Mouse (Mus musculus): ENCODE results near the gene Anxa6. TPM values are rescaled to one million over a fixed set of nuclear protein-coding genes. Genes with fewer than 3 reads are reported as not detected.
A peak's percentile ranks its signal among the peaks of the same experiment; 100 is the strongest.

The Anxa6 gene
- total RNA-seq, 1 experiment from 2014 or later: 177 TPM

- no peak for ATAC-seq (ENCODE audit: extremely low read depth, insufficient number of reproducible peaks, low FRiP score, poor library complexity, severe bottlenecking)
Measured at GRCm38 (mm10) chr11:55032286-55032685, 959 bp downstream of the Anxa6 start.

DNA sequence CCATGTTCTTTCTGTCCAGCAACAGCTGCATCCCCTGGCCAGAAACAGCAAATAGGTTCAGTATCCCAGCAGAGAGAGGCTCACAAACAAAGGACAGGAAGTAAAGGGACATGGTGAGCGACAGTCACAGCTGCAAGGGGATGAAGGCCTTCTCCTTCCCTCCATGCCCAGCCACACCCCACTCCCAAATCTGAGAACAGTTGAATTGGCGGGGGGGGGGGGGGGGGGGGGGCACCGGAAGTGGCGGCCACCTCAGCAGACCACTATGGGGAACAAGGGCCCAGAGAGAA is 1.3 kb downstream of the Anxa6 start:
- ATAC-seq (ENCODE audit: extremely low read depth, insufficient number of reproducible peaks, low FRiP score, poor library complexity, severe bottlenecking): no peak

DNA sequence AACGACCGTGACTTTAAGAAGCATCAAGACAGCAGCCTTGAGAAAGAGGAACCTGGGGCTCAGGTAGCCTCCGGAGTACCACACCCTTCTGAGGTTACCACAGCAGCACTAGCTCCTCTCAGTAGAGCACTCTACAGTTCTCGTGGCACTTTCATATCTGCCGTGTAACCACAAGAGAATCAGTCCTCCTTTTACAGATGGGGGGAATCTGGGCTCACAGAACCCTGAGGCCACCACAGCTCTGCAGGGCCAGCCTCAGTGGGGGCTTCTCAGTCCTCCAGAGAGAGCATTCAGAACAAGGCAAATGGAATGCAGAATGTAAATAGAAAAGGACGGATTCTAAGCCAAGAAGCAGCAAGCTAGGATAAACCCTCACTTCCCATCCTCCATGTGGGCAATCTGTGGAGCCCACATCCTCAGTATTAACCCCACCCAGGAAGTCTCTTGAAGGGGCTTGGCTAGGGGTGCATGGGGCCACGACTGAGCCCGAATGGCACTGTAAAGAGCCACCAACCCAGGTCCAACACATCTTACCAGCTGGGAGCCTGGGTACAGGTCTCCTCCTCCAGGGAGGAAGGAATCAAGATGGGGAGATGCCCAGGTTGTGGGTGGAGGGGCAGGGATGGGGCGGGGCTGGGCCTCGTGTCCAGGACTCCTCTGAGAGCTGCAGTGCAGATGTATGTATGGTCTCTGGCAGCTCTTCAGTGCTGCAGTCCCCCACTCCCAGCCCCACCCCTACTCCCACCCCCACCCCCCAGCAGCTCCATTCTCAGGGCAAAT is 1.8 kb downstream of the Anxa6 start:
- ATAC-seq (ENCODE audit: extremely low read depth, insufficient number of reproducible peaks, low FRiP score, poor library complexity, severe bottlenecking): peak; percentile 79

DNA sequence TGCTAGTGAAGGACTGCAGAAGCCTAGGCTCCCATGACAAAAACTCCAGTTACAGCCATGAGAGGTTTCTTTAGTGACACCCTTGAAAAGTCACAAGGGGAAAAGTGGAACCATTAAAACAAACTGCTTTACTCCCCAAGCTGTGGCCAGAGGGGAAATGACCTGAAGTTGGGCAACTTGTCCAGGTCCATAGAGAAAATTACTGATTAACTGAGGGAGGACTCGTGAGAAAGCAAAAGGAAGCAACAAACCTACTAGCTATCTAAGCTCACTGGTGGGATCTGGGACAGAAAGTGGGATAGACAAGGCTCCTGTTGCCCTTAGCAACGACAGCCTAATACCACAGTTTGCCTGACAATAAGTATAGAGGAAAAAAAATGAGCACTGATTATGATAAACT is 4.7 kb downstream of the Anxa6 start:
- no peak for ATAC-seq (ENCODE audit: extremely low read depth, insufficient number of reproducible peaks, low FRiP score, poor library complexity, severe bottlenecking)

GRCm38 (mm10) chr11:55027204-55027855 is 5.9 kb downstream of the Anxa6 start:
- no peak for ATAC-seq (ENCODE audit: extremely low read depth, insufficient number of reproducible peaks, low FRiP score, poor library complexity, severe bottlenecking)

DNA sequence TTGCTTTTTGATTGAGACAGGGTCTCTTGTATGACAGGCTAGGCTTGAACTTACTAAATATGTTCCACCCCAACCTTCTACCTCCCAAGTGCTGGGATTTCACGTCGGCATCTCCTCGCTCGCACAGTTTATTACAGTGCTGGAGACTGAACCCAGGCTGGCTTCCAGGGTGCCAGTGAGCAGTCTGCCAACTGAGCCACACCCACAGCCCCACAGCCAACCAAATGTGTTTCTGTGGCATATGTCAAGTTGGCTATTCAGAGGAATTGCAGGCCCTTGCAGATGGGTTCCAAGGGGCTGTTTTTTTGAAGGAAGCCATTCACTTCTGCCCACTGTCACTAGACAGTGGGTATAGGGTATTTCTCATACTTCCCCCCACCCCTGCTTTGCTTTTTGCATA is 7.3 kb downstream of the Anxa6 start:
- no peak for ATAC-seq (ENCODE audit: extremely low read depth, insufficient number of reproducible peaks, low FRiP score, poor library complexity, severe bottlenecking)

GRCm38 (mm10) chr11:55023583-55023982 is 9.7 kb downstream of the Anxa6 start:
- ATAC-seq (ENCODE audit: extremely low read depth, insufficient number of reproducible peaks, low FRiP score, poor library complexity, severe bottlenecking): no peak

- ATAC-seq (ENCODE audit: extremely low read depth, insufficient number of reproducible peaks, low FRiP score, poor library complexity, severe bottlenecking): peak; percentile 82
Measured at GRCm38 (mm10) chr11:55023049-55023564, 10.1 kb downstream of the Anxa6 start.

- ATAC-seq (ENCODE audit: extremely low read depth, insufficient number of reproducible peaks, low FRiP score, poor library complexity, severe bottlenecking): no peak
Measured at GRCm38 (mm10) chr11:55022508-55022907, 10.7 kb downstream of the Anxa6 start.

DNA sequence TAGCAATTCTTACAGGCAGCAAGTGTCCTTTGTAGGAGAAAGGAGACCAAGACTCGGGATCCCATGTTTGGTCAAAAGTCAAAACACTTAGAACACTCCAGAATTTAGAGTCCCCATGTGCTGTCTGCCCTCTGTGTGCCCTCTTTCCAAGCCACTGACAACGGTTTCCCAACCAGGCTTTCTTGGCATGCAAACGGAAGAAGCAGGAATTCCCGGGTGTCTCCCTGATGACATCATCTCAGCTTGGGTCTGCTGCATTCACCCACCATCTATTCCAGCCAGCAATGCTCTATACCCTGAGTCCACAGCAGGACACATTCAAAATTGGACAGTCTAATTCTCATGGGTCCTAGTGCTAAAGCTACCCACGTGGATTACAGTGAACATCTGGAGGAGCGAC is 11.4 kb downstream of the Anxa6 start:
- ATAC-seq (ENCODE audit: extremely low read depth, insufficient number of reproducible peaks, low FRiP score, poor library complexity, severe bottlenecking): no peak

- ATAC-seq (ENCODE audit: extremely low read depth, insufficient number of reproducible peaks, low FRiP score, poor library complexity, severe bottlenecking): no peak
Measured at GRCm38 (mm10) chr11:55021458-55021857, 11.8 kb downstream of the Anxa6 start.

DNA sequence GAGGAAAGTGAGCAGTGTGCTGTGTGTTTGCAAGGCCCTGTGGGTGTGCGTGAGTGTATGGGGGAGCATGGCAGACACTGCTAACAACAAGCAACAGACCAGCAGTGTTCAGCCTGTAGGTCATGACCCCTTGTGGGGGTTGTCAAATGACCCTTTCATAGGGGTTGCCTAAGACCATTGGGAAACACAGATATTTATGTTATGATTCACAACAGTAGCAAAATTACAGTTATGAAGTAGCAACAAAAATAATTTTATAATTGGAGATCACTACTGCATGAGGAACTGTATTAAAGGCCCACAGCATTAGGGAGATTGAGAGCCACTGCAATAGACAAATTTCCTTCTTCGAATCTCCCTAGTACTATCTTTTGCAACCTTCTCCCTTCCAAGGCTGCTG is 13.5 kb downstream of the Anxa6 start:
- no peak for ATAC-seq (ENCODE audit: extremely low read depth, insufficient number of reproducible peaks, low FRiP score, poor library complexity, severe bottlenecking)

- no peak for ATAC-seq (ENCODE audit: extremely low read depth, insufficient number of reproducible peaks, low FRiP score, poor library complexity, severe bottlenecking)
Measured at GRCm38 (mm10) chr11:55018034-55018433, 15.2 kb downstream of the Anxa6 start.

GRCm38 (mm10) chr11:55017201-55017600 is 16.0 kb downstream of the Anxa6 start:
- no peak for ATAC-seq (ENCODE audit: extremely low read depth, insufficient number of reproducible peaks, low FRiP score, poor library complexity, severe bottlenecking)

GRCm38 (mm10) chr11:55016758-55017157 is 16.5 kb downstream of the Anxa6 start:
- ATAC-seq (ENCODE audit: extremely low read depth, insufficient number of reproducible peaks, low FRiP score, poor library complexity, severe bottlenecking): no peak

DNA sequence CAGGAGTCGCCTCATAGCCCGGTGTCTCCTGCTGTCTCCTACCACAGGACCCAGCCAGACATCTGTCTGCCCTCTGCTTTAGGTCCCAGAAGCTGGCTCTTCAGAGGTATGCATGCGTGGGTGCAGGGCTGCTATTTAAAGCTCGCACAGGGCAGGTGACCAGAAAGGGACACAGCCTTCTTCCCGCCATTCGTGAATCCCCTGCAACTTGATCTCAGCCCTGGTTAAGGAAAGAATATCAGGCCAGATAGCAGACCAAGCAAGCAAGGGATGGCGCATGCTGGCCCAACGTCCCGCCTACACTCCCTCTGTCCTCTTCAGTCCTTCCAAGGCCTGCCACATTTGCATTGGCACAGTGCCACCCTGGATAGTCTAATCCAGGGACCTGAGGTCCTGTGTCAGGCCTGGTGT is 17.4 kb downstream of the Anxa6 start:
- ATAC-seq (ENCODE audit: extremely low read depth, insufficient number of reproducible peaks, low FRiP score, poor library complexity, severe bottlenecking): no peak

GRCm38 (mm10) chr11:55015264-55015663 is 18.0 kb downstream of the Anxa6 start:
- no peak for ATAC-seq (ENCODE audit: extremely low read depth, insufficient number of reproducible peaks, low FRiP score, poor library complexity, severe bottlenecking)

- ATAC-seq (ENCODE audit: extremely low read depth, insufficient number of reproducible peaks, low FRiP score, poor library complexity, severe bottlenecking): no peak
Measured at GRCm38 (mm10) chr11:55013802-55014201, 19.4 kb downstream of the Anxa6 start.

GRCm38 (mm10) chr11:55012551-55013521 is 20.4 kb downstream of the Anxa6 start:
- peak; percentile 66 for ATAC-seq (ENCODE audit: extremely low read depth, insufficient number of reproducible peaks, low FRiP score, poor library complexity, severe bottlenecking)
